Mouse (Mus musculus): ENCODE results near the gene Rap1gap2. TPM values are rescaled to one million over a fixed set of nuclear protein-coding genes. Genes with fewer than 3 reads are reported as not detected.
"Not testable (repeated sequence)": the region's sequence is repeated elsewhere in the genome, so short reads cannot be mapped to it uniquely, and the experiment has no call there.

The Rap1gap2 gene
- total and polyA plus RNA-seq, 3 experiments: 5.1 to 12.9 (median 6.1) TPM

DNA sequence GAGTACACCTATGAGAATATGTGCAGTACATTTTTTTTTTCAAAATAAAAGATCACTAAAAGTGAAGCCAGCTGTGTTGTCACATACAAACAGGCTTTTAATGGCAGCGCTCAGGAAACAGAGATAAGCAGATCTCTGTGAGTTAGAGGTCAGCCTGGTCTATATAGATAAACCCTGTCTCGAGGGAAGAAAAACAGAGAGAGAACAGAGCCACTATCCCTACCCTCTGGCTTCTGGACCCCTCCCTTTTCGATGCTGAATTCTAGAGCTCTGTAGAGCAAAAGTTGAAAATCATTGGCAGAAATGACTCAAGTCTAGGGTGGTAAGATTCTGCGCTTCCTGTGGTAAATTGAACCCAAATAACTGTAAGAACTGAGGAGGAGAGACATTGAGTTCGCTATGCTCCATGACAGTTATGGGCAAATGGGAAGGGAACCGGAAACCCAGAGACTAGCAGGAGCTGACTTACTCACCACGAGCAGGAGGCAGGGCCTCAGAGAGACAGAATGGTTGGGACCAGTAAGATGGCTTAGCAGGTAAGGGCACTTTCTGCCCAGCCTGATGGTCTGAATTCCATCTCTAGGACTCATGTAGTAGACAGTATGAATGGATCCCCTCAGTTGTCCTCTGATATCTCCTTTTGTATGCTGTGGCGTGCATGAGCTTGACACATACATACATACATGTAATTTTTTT lies 11.4 kb upstream of the Rap1gap2 start:
- DNase-seq: no peak

DNA sequence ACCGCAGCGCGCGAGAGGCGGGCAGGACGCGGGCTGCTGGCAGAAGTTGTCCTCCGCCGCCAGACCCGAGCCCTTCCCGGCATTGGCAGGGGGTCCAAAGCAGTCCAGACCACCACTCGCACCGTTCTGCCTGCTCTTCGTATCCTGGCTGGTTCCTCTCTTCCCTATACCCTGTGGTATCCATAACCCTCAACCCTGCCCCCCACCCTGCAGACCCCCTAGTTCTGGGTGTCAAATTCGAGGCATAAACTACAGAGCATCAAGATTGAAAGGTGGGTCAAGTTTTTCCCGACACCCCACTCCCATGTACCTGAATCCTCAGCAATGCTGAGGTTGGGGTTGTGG lies 9.2 kb upstream of the Rap1gap2 start:
- DNase-seq: no peak

DNA sequence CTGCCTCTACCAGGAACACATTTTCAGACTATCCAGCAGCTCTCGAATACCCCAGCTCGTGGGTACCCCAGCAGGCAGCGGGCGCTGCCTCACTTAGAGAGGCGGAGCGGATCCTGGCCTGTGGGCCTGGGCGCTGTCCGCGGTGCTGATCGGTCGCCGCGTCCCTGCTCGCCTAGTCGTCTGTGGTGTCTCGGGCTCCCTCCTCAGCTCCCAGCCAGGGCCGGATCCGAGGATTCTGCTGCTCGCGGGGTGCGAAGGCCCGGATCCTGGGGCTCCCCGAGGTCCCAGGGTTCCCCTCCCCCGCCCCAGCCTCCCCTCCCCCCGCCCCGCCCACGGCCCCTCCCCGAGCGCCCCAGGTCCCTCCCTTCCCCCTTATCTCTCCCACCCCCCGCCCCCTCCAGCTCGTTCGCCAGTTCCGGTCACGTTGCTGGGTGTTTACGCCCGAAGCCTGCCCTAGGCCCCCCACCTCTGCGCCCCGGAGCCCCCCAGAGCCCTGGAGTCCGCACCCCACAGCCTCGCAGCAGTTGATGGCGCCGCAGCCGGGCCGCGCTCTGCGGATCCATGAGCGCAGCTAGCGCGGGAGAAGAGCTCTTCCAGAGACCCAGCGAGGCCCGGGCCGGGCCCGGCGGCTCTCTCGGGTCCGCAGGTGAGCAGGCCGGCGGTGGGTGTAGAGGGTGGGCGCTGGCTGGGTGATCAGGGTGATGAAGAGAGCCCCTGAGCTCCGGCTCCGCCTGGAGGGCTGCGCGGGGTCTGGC lies 8.7 kb upstream of the Rap1gap2 start, which contains the start of gene Ccdc92b:
Ccdc92b (plus strand) TSS at position 405 of the 755 bp plus-strand sequence.
- peak; percentile 89 for DNase-seq

DNA sequence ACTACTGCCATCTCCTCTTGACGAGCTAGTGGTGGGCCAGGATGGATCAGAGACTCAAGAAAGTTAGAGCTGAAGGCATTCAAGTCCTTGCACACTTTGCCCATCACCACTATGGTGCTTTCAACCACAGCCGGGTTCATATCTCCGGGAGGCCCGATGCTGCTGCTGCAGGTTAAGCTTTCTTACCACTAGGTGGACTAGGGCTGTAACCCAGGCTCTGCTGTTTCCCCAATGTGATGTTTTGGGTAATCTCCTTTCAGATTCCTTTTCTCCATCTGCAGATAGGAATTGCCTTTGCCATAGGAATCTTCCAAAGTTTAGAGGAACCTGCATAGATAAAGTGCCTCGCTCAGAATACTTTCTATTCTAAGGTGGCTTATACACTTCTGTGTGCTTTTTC lies 4.9 kb upstream of the Rap1gap2 start:
- no peak for DNase-seq

DNA sequence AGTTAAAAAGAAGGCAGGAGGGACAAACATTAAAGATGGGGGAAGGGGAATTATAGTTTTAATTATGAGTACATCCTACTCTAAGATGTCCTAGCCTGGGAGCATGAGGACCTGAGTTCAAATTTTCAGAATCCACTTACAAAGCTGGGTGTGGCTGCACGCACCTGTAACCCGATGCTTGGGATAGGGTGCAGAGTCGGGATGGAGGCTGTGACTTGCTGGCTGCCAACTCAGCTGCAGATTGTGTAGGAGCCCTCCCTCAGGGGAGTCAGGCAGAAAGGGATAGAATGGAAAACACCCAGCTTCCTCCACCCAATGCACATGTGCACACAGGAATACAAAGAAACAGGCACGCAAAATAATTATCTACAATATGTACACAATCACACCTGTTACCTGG lies 2.7 kb upstream of the Rap1gap2 start:
- DNase-seq: no peak

DNA sequence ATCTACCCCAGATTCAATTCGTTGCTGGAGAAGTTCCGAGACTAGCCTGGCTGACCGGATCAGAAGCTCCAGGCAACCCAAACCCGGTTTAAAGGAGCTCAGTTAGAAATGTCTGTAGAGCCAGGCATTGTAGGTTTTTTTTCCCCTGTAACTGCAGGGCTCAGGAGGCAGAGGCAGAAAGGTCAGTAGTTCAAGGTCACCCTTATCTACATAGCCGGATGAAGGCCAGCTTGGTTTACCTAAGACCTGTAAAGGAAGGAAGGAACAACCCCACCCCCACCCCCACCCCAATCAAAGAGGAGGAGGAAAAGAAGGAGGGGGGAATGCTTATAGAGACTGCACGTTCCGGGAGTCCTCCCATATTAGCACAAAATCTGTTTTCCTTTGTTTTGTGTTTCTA lies 722 bp upstream of the Rap1gap2 start:
- DNase-seq: no peak

DNA sequence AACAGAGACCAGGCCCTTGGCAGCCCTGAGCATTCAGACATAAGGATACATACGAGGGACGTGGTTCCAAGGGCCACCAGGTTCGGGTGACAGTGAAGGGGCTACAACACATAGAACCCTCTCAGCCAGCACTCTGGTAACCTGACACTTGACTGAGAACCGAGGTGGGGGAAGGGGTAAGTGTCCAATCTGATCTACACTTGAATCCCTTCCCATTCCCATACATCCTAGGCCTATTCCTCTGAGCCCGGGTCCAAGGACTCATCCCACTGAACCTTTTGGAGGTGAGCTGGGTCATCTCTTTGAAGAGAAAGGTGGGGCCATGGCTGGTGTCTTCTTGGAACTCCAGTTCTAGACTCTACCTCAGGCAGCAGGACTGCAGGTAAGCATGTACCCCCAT lies 647 bp downstream of the Rap1gap2 start:
- no peak for DNase-seq

DNA sequence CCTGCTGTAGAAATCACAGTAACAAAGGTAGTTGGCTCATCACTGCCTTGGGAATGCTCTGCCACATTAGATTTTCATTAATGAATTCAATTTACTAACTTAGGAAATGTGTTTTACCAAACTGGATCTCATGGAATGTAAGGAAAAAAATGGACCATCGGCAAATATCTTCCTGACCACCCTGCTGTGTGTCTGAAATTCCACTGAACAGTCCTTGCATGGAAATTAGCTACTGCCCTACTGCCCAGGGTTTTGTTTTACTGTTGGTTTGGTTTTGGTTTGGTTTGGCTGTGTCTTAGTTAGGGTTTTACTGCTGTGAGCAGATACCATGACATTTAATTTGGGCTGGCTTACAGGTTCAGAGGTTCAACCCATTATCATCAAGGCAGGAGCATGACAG lies 8.4 kb downstream of the Rap1gap2 start:
- DNase-seq: no peak

DNA sequence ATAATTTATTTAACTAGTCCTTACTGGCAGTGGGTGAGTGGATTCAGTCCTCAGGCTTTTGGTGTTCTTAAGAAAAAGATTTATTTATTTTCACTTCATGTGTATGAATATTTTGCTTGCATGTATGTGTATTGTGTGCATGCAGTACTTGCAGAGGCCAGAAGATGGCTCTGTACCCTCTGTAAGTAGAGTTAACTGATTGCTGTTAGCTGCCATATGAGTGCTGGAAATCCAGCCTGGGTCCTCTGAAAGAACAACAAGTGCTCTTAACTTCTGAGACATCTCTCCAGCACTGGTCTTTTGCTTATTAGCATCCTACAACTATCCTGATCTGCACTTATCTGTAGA lies 12.8 kb downstream of the Rap1gap2 start:
- no peak for DNase-seq

DNA sequence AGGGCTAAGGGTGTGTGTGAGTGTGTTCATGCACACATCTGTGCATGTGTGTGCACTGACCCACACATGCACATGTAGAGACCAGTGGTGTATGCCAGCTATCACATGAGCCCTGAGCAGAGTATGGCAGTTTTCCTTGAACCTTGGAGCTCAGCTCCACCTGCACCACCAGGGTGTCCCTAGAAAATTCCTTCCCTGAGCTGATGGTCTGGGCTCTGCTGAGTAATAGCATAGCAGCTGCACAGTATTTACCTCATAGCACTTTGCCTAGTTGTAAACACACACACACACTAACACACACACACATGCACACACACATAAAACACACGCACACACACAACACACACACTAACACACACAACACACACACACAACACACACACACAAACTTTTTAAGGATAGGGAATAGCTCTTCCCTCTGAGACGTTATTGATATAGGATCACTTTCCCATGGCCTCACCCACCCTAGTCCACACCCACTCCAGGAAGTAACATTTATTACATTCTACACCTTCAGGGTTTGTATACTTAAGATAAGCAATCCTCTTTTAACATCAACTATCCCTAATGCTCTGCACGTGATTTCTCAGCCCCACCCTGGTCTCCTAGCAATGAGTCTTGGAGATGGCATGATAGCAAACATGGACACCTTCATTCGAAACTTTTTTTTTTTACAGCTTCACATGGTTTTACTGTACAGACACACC lies 13.3 kb downstream of the Rap1gap2 start:
- no peak for DNase-seq

DNA sequence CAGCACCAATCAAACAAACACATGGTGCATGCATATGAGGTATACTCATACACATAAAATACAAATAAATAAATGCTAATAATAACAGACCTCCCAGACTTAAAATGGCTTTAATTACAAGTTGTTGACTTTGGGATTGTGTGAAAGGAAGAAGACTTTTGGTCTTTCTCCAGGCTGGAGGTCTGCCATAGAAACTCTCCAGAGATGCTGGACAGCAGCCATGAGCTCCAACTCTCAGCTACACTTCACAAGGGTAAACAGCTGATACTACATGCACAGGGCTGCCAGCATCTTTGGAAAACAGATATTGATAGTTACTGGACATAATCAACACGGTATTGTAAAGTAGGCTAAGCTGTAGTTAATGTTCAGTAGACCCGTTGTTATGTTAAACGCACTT lies 18.5 kb downstream of the Rap1gap2 start:
- DNase-seq: no peak

DNA sequence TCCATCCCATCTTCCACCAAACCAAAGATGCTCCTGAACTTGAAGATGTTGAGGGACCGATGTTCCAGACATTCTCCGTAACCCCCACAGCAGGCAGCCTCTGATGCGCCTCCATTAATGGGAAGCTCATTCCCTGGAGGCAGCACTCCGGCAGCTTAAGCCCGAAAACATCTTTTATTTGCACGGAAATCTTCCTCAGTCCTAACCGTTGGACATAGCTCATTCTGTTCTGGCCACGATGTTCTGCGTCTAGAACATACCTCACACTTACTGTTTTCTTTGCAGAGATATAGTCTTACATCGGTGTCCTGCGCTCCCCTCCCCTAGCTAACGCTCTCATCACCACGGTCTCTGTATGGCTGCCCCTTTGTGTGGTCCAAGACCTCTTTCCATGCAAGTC lies 20.0 kb downstream of the Rap1gap2 start:
- DNase-seq: no peak

DNA sequence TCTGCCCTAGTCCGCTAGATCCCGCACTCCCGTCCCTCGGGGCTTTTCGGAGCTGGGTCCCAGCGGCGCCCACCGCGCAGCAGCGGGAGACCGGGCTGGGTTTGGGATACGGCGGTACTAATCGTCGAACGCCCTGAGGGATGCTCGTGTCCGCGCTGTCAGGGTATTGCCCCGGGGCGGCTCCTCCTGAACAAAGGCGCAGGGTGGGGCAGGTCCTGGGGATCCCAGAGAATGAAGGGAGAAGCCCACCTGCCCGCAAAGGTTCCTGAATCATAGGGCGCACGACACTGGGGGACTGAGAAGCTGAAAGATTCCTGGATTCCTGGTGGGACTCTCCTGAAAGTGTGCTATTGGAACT lies 20.5 kb downstream of the Rap1gap2 start:
- DNase-seq: no peak

DNA sequence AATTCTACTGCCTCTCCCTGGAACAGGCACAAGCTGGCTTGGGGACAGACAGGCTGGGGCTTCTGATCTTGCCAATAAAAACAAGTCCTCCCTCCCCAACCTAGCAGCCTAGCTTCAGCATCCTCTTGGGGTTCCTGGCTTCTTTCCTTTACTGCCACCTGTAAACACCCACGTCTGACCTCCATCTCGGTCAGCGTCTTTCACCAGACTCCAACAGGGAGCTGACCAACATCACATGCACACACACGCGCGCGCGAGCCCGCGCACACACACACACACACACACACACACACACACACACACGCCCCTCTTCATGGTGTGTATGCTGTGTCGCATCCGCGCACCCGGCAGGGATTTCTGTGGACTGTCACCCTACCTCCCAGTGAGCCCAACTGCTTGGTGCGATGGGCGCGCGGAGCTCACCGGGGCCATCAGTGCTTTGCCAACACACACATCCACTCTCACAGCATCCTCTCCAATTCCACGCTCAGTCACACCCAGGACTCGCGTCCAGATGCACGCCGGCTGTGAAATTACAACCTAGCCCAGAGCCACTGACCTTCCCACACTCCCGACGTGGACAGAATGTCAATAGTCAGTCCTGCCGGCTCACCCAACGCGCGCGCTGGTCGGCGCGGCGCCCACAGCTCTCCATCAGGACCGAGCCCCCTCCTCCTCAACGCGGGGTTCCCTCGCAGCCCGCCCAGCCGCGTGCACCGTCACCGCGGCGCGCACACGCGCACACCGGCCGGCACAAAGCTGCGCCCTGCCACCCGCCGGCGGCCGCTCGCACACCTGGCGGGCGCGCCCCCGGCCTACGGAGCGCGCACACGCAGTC lies 21.1 kb downstream of the Rap1gap2 start:
- DNase-seq: no peak

DNA sequence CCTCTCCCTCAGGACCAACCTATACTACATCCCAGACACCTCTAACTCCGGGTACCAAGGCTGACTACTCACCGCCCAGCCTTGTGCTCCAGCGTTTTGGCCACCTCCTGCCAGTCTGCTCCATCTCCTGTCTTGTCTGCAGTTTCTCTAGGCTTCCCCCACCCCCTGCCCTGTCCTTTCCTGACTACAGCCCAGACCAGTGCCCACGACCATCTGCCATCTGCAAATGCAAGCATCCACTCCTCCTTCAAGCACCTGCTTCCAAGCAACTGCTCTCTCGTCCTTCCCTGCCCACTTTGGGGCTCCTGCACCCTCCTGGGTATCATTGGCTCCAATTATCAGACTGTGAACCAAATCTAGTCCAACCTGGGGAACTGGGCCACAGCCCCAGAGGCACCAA lies 24.3 kb downstream of the Rap1gap2 start:
- no peak for DNase-seq

DNA sequence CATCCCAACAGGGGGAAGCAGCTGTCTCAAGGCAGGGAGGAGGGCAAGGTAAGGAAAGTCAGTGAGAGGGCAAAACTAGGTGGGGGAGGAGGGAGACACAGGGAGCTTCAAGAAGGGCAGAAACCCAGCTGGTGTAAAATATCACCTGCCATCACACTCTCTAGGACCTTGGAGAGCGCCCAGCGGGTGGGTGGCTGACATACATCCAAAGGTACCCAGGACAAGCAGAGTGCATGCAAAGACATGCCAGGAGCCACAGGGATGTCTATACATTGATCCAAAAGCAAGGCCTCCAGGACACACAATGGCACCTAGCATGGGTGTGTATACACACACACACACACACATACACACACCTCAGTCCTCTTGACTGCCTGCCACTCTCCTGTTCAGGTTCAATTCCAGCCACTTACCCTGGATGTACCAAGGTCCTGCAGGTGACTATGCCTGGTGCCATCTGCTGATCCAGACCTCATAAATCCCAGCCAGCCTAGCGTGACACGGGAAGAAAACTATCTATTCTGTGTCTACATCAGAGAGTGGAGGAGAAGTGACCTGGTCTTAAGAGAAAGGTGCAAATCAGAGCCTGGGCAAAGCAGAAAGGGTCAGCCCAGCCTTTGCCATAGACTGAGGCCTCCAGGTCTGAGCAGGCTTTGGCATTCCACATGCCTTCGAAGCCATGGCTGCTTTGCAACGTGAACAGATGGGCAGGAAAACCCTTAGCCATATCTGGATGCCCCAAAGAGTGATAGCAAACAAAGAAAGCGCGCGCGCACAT lies 25.6 kb downstream of the Rap1gap2 start:
- DNase-seq: peak; percentile 18

DNA sequence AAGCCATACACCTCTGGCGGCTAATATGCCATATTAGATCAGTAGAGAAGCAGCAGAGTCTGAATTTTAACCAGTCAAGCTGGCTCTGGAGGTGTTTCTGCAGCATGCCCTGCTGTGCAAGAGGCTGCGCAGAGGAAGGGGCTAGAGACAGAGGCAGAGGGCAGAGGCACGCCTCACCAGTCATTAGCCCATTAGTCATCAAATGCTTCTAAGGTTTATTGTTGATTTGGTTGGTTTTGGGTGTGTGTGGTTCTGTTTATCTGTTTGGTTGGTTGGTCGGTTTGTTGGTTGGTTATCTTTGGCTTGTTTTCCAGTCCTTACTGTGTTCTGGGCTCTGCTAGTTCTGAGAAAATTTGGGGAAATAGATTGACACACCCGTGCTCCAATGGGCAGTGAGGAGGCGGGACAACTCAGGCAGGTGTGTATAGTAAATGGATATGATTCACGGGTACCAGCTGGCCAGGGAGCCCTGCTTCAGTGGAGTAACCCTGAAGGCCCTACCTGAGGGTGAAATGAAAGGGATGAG lies 26.8 kb downstream of the Rap1gap2 start:
- DNase-seq: no peak

DNA sequence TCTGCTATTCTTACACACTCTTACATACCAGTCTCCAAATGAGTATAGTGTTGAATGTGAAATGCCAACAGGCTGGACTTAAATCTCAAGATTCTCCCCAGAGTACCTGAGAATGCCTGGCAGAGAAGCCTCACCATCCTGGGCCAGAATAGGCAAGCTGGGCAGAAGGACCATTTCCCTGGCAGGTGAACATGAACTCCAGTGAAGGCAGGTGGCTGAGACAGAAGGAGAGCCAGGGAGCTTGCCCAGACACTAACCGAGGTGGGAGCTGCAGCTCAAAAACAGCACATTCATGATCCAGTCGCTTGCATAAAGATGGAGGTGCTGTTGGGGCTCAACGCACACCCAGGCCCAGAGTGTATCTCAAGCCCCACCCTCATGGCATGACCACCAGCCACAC lies 28.3 kb downstream of the Rap1gap2 start:
- DNase-seq: no peak

DNA sequence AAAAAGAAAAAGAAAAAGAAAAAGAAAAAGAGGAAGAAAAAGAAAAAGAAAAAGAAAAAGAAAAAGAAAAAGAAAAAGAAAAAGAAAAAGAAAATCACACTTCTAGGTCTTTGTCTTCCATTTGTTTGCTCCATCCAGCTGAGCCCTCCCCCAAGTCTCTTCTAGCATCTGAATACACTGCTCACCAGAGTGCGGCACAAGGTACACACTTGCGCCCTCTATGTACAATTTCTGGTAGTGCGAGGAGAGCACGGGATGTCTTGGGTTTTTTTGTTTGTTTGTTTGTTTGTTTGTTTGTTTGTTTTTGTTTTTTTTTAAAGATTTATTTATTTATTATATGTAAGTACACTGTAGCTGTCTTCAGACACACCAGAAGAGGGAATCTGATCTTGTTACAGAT lies 29.4 kb downstream of the Rap1gap2 start:
- DNase-seq: not testable (repeated sequence)

DNA sequence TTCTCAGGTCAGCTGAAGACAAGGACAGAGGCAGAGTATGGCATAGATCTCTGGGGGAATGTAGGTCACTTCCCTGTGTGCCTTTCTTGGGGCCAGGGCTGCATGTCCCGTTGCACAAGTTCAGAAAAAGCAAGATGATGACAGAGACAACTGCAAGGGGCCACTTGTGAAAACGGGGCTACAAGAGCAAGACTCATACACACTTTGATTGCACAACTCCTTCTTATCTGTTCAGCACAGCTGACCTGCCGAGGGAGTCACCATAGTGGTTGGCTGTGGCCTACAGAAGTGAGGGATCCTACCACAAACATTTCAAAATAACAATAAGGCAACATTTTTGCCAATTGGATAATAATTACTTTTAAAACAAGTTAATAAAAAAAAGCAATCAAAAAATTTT lies 33.6 kb downstream of the Rap1gap2 start:
- no peak for DNase-seq

DNA sequence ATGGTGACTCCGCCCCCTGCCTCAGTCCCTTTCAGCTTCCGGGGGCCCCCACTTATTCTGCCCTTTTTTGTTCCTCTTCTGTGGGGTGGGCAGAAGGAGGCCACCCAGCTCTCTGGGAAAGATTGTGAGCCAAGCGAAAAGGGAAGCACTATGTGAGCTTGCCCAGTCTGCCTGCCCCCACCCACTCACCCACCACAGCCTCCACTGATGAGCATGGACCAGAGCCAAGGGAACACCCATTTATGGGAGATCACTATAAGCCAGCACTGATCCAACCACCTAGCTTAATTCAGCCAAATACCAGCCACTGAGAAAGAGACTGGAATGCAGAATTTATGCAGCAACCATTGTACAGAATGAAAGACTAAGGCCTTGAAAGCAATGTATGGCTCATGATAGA lies 34.8 kb downstream of the Rap1gap2 start:
- no peak for DNase-seq
